Mouse (Mus musculus) right cerebral cortex, postnatal 36 days (tissue): ENCODE data around the gene Camta1.

Experiments used
- DNase-seq, 2 experiments: peaks; one replicate each; pipeline ENCODE4 v3.0.0; 2022; ENCODE audit warnings: low spot score in 2 of 2, mixed read lengths in 1 of 2

Gene Camta1

DNA sequence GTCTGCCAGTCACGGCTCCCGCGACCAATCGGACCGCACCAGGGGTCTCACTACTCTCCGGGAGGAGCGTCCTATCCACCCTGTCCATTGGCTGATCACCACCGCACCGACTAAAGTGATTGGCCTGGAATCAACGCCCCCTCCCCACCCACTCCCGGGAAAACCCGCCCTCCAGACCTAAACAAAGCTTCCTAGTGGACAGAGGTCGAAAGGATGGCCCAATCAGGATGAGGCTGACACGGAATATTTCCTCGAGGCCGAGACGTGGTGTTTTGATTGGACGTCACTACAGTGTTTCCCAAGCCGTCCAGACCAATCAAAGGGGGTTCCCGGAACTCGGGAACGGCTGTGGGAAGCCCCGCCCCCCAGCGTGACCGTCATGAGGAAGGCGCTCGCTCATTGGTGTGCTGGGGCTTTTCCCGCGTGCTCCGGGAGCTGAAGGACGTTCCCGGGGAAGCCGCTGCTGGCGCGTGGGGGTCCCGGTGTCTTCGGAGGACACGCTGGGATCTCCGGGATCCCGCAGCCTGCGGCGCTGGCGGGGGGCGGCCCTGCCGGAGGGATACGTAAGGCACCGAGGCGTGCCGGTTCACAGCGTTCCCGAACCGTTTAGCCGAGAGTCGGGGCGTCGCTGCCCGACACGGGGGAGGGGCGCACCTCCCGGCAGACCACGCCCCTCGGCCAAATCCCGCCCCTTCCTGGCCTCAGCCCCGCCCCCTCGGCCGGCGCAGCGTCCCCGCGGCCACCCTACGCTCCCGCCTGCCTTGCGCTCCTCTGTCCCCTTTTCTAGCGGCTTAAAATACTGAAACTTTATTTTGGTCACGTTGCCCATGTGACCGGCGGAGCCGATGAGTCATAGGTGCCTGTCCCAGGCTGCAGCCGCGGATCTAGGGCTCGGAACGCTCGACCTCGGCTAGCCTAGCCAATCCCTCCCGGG is at the start of gene Camta1:
Gene Camta1, minus strand, starts transcription at position 71 of the 934 bp plus-strand sequence.
- peak; percentile 99 to 100 for DNase-seq

DNA sequence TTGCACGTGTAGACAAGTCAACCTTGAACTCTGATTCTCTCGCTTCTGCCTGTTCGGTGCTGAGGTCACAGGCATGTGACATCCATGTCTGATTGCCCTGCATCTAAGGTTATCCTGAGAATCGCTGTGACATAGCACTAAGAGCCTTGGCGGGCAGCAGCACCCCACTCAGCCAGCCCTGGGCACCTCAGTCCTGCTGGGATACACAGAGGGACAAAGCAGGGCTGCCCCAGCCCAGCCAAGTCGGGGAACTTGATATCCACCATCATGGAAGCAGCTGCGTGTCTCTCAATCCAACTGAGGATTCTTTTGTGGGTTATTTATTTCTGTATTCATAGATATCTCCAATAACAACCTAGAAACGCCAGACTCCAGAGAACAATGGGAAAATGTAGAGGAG is 47.1 kb upstream of the Camta1 start:
- DNase-seq = no peak

- no peak for DNase-seq
Observed at GRCm38 (mm10) chr4:151907577-151908343, 46.1 kb upstream of the Camta1 start.

- DNase-seq = no peak
Observed at GRCm38 (mm10) chr4:151905621-151906020, 43.9 kb upstream of the Camta1 start.

GRCm38 (mm10) chr4:151904098-151904497 is 42.4 kb upstream of the Camta1 start:
- DNase-seq = no peak

GRCm38 (mm10) chr4:151902689-151903241 is 41.1 kb upstream of the Camta1 start:
- DNase-seq = no peak

GRCm38 (mm10) chr4:151902046-151902688 is 40.5 kb upstream of the Camta1 start:
- DNase-seq = no peak

DNA sequence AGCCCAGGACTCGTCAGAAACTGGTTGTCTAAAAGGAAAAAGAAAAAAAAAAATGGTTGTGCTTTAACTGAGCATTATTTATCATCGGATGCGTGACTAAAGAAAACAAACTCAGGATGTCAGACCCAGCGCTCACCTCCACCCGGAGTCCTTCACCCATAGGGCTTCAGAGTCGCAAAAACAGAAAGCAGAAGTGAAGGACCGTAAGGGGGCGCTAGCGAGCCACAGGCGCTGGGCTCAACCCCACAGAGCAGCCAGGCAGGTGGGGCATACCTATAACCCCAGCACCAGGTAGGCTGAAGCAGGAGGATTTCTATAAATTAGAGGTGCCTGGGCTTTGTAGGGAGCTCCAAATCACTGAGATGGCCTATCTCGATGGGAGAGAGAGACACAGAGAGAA is 39.7 kb upstream of the Camta1 start:
- no peak for DNase-seq

- no peak for DNase-seq
Observed at GRCm38 (mm10) chr4:151900735-151901134, 39.1 kb upstream of the Camta1 start.

- DNase-seq = no peak
Observed at GRCm38 (mm10) chr4:151899707-151900384, 38.2 kb upstream of the Camta1 start.

GRCm38 (mm10) chr4:151898600-151899245 is 37.0 kb upstream of the Camta1 start:
- no peak for DNase-seq

DNA sequence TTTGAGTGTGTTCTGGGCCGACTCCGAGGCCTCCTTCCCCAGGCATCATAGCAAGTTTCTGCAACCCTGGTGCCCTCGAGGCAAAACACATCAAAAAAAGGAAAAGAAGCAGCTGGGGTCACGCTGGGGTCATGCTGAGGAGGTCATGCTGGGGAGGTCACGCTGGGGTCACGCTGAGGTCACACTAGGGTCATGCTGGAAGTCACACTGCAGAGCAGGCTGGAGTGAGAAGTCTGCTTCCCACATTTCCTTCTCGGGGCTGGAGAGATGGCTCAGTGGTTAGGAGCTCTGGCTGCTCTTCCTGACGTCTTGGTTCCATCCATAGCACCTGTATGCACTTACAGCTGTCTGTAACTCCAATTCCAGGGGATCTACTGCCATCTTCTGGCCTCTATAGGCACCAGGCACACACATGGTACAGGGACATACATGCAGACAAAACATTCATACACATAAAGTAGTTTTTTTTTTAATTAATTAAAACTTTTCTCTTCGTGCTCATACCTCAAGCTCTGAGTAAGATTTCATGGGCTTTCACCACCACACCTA is 35.5 kb upstream of the Camta1 start:
- DNase-seq = no peak

DNA sequence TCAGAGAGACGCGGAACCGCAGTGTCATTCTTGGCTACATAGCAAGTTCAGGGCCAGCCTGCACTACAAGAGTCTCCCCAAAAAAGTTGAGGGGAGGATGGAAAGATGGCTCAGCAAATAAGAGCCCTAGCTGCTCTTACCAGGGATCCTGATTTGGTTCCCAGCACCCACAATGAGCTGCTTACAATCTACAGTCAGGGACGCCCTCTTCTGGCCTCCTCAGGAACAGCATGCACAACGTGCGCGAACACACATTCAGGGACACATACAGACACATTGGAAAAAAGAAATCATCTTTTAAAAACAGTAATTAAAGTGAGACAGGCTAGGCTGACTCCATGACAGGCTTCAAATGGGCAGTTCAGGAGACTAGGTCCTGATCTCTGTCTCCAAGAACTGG is 33.9 kb upstream of the Camta1 start:
- no peak for DNase-seq

DNA sequence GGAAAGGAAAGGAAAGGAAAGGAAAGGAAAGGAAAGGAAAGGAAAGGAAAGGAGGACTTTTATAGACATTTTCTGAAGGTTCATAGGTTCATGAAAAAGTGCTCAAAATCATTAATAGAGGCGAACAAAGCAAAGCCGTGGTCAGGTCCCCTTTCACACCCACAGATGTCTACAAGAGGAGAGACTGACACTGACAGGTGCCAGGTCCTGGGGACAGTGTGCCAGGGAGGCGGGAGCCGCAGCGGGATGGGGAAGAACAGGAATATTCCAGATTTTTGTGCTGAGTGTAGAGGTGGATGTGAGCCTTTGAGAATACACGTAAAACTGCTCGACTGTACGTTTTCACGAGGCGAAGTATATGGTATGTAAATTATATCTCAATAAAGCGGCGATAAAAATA is 33.2 kb upstream of the Camta1 start:
- no peak for DNase-seq

DNA sequence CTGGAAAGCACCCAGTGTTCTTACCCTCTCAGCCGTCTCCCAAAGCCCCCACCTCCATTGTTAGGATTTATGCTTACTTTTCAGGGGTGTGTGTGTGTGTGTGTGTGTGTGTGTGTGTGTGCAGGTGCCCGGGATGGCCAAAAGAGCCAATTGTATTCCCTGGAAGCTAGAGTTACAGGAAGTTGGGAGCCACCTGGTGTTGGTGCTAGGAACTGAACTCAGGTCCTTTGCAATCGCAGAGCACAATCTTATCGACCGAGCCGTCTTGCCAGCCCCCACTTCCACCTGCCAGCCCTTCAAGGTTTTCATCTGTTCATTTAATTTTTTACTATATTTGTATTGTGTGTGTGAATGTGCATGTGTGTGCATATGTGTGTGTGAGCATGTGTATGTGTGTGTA is 31.6 kb upstream of the Camta1 start:
- no peak for DNase-seq

- DNase-seq = no peak
Observed at GRCm38 (mm10) chr4:151881590-151881989, 19.9 kb upstream of the Camta1 start.

- no peak for DNase-seq
Observed at GRCm38 (mm10) chr4:151880044-151880690, 18.5 kb upstream of the Camta1 start.

GRCm38 (mm10) chr4:151876400-151876799 is 14.7 kb upstream of the Camta1 start:
- DNase-seq = no peak

- DNase-seq = no peak
Observed at GRCm38 (mm10) chr4:151863511-151863910, 1.8 kb upstream of the Camta1 start.

GRCm38 (mm10) chr4:151861471-151861805 is 238 bp downstream of the Camta1 start:
- no peak for DNase-seq
